20 mouse cellular contexts compared by ENCODE assay signal in genomic region chr5:102227131-102227530, GRCm38 (mm10).
DNase-seq lines count a peak whose midpoint lies in the region; ATAC-seq lines count a peak whose summit lies in the region.
"Had no signal": no experiment of that assay in that cellular context is flagged by ENCODE, and none has a peak within 500 bp of the region (broad histone marks: within the 10 kb centered on the region; RNA-seq: fewer than 3 reads in every experiment).

No protein-coding gene starts in this region.

- H3K4me1 ChIP-seq in midbrain, embryonic 14.5 days (ENCODE audit: control insufficient read depth, insufficient read depth, low read length) = 0 out of 2 replicates have a peak, but pooled peaks cover 4% of the 10 kb centered on the region
- H3K4me1 ChIP-seq in midbrain, embryonic 16.5 days (ENCODE audit: control insufficient read depth, insufficient read depth, low read length) = no peaks in the 10 kb centered on the region
- no peaks in the 10 kb centered on the region for H3K4me1 ChIP-seq in intestine, embryonic 16.5 days (ENCODE audit: control insufficient read depth, insufficient read depth, low read length)
- H3K4me1 ChIP-seq: forebrain, embryonic 13.5 days; hindbrain, embryonic 13.5 days had no signal

- no peak overlapping the region for H3K4me2 ChIP-seq in midbrain, embryonic 14.5 days (ENCODE audit: low read length)
- no peak overlapping the region for H3K4me2 ChIP-seq in midbrain, embryonic 16.5 days (ENCODE audit: low read length)
- no peak overlapping the region for H3K4me2 ChIP-seq in intestine, embryonic 16.5 days (ENCODE audit: low read depth, low read length)
- H3K4me2 ChIP-seq: forebrain, embryonic 13.5 days; heart, embryonic 11.5 days; hindbrain, embryonic 13.5 days had no signal

- no peaks in the 10 kb centered on the region for H3K9me3 ChIP-seq in midbrain, embryonic 14.5 days (ENCODE audit: control insufficient read depth, low read length)
- H3K9me3 ChIP-seq in midbrain, embryonic 16.5 days (replicated peaks; ENCODE audit: control insufficient read depth, low read length, poor library complexity, severe bottlenecking) = no peaks in the 10 kb centered on the region
- H3K9me3 ChIP-seq in intestine, embryonic 16.5 days (ENCODE audit: control insufficient read depth, low read length) = no peaks in the 10 kb centered on the region
- H3K9me3 ChIP-seq: forebrain, embryonic 10.5 days; forebrain, embryonic 13.5 days; hindbrain, embryonic 13.5 days had no signal

- DNase-seq in midbrain, embryonic 14.5 days = peak; percentile 14
- peak; percentile 57 for DNase-seq in retina, adult 2 months (ENCODE audit: low read depth, low spot score)
- DNase-seq in retina, postnatal 7 days (ENCODE audit: low read depth, low spot score) = peak; percentile 53
- DNase-seq in layer of hippocampus, postnatal 14 days (ENCODE audit: low spot score in 2 of 2) = no peak
- DNase-seq: adrenal gland, adult 2 months; adrenal gland, postnatal 14 days; cerebellum, adult 11-12 months; cerebellum, adult 8-10 months; cerebellum, postnatal 14 days; gastrocnemius, adult 2 months; gastrocnemius, postnatal 14 days had no signal

- no peaks in the 10 kb centered on the region for H3K36me3 ChIP-seq in midbrain, embryonic 14.5 days (ENCODE audit: control insufficient read depth, insufficient read depth, low read length)
- H3K36me3 ChIP-seq in midbrain, embryonic 16.5 days (ENCODE audit: control insufficient read depth, insufficient read depth, low read length) = no peaks in the 10 kb centered on the region
- no peaks in the 10 kb centered on the region for H3K36me3 ChIP-seq in intestine, embryonic 16.5 days (ENCODE audit: control insufficient read depth, insufficient read depth, low read length)
- H3K36me3 ChIP-seq: forebrain, embryonic 10.5 days; hindbrain, embryonic 13.5 days had no signal

- no peaks in the 10 kb centered on the region for H3K27me3 ChIP-seq in midbrain, embryonic 14.5 days (ENCODE audit: control insufficient read depth, insufficient read depth, low read length)
- H3K27me3 ChIP-seq in midbrain, embryonic 16.5 days (ENCODE audit: control insufficient read depth, insufficient read depth, low read depth, low read length) = no peaks in the 10 kb centered on the region
- H3K27me3 ChIP-seq in intestine, embryonic 16.5 days (replicated peaks; ENCODE audit: control insufficient read depth, insufficient read depth, low read length) = no peaks in the 10 kb centered on the region
- H3K27me3 ChIP-seq: forebrain, embryonic 13.5 days; hindbrain, embryonic 13.5 days had no signal

- no peak for ATAC-seq in midbrain, embryonic 14.5 days (ENCODE audit: low FRiP score, low TSS enrichment)
- ATAC-seq in midbrain, embryonic 16.5 days = no peak
- no peak for ATAC-seq in intestine, embryonic 16.5 days
- ATAC-seq: CD4-positive, CD25-positive, alpha-beta regulatory T cell, adult 4 months; forebrain, embryonic 13.5 days; forebrain, embryonic 16.5 days; hindbrain, embryonic 16.5 days had no signal

- no peak overlapping the region for H3K4me3 ChIP-seq in midbrain, embryonic 14.5 days (replicated peaks; ENCODE audit: low read depth, low read length)
- H3K4me3 ChIP-seq in midbrain, embryonic 16.5 days (ENCODE audit: low read depth, low read length) = no peak overlapping the region
- H3K4me3 ChIP-seq in intestine, embryonic 16.5 days (ENCODE audit: low read length) = no peak overlapping the region
- H3K4me3 ChIP-seq: forebrain, embryonic 10.5 days; forebrain, embryonic 13.5 days; gastrocnemius, adult 2 months; hindbrain, embryonic 13.5 days had no signal

- 29% methylated on average over 6 of the region's 6 CpGs for WGBS in midbrain, embryonic 14.5 days
- 18% methylated on average over 6 of the region's 6 CpGs for WGBS in midbrain, embryonic 16.5 days
- WGBS in intestine, embryonic 16.5 days = 25% methylated on average over 6 of the region's 6 CpGs

- no peak overlapping the region for H3K27ac ChIP-seq in midbrain, embryonic 14.5 days (replicated peaks; ENCODE audit: low read depth, low read length)
- no peak overlapping the region for H3K27ac ChIP-seq in midbrain, embryonic 16.5 days (ENCODE audit: low read length)
- no peak overlapping the region for H3K27ac ChIP-seq in intestine, embryonic 16.5 days (ENCODE audit: low read length)
- H3K27ac ChIP-seq: forebrain, embryonic 10.5 days; forebrain, embryonic 13.5 days; gastrocnemius, adult 2 months; hindbrain, embryonic 13.5 days had no signal

- H3K9ac ChIP-seq in midbrain, embryonic 14.5 days (replicated peaks; ENCODE audit: low read length) = no peak overlapping the region
- H3K9ac ChIP-seq in midbrain, embryonic 16.5 days (ENCODE audit: low read depth, low read length) = no peak overlapping the region
- no peak overlapping the region for H3K9ac ChIP-seq in intestine, embryonic 16.5 days (ENCODE audit: low read depth, low read length)
- H3K9ac ChIP-seq: forebrain, embryonic 13.5 days; hindbrain, embryonic 13.5 days had no signal

Comparison
In these comparisons a context has a peak if more than half of its experiments do, and no peak if none do; other contexts are left out.
1. DNase-seq: peak in midbrain, embryonic 14.5 days (single experiment), retina, adult 2 months (single experiment) and retina, postnatal 7 days (single experiment); none in layer of hippocampus, postnatal 14 days (0 of 2).